Mouse (Mus musculus) NIH3T3 (cell line): ENCODE measurements around the gene Aatk.

Experiments used
- DNase-seq: peaks from one replicate; pipeline ENCODE4 v3.0.0-alpha.2; 2012; ENCODE audit warnings: low read depth

Aatk gene

GRCm38 (mm10) chr11:120022841-120023240 is 24.1 kb downstream of the Aatk start:
- DNase-seq, result no peak

- peak; percentile 26 for DNase-seq
Measured at GRCm38 (mm10) chr11:120022216-120022615, 24.8 kb downstream of the Aatk start.

- no peak for DNase-seq
Measured at GRCm38 (mm10) chr11:120021367-120021766, 25.6 kb downstream of the Aatk start.

- DNase-seq, result no peak
Measured at GRCm38 (mm10) chr11:120019542-120020440, 27.2 kb downstream of the Aatk start.

GRCm38 (mm10) chr11:120017011-120017410 is 30.0 kb downstream of the Aatk start:
- DNase-seq, result no peak

- DNase-seq, result no peak
Measured at GRCm38 (mm10) chr11:120014758-120015157, 32.2 kb downstream of the Aatk start.

- DNase-seq, result peak; percentile 93
Measured at GRCm38 (mm10) chr11:120013174-120013711, 33.7 kb downstream of the Aatk start.

- no peak for DNase-seq
Measured at GRCm38 (mm10) chr11:120012702-120013101, 34.3 kb downstream of the Aatk start.

GRCm38 (mm10) chr11:120011761-120012560 is 35.0 kb downstream of the Aatk start:
- DNase-seq, result no peak

- no peak for DNase-seq
Measured at GRCm38 (mm10) chr11:120011114-120011760, 35.7 kb downstream of the Aatk start.

GRCm38 (mm10) chr11:120009937-120010336 is 37.0 kb downstream of the Aatk start:
- no peak for DNase-seq

- DNase-seq, result no peak
Measured at GRCm38 (mm10) chr11:120008956-120009355, 38.0 kb downstream of the Aatk start.

- DNase-seq, result no peak
Measured at GRCm38 (mm10) chr11:120008501-120008900, 38.5 kb downstream of the Aatk start.

- no peak for DNase-seq
Measured at GRCm38 (mm10) chr11:120007496-120008080, 39.4 kb downstream of the Aatk start.

- DNase-seq, result no peak
Measured at GRCm38 (mm10) chr11:120005434-120006317, 41.3 kb downstream of the Aatk start.

GRCm38 (mm10) chr11:120002634-120003220 is 44.2 kb downstream of the Aatk start:
- no peak for DNase-seq

GRCm38 (mm10) chr11:120002041-120002440 is 44.9 kb downstream of the Aatk start:
- DNase-seq, result no peak

GRCm38 (mm10) chr11:119997351-119997750 is 49.6 kb downstream of the Aatk start:
- no peak for DNase-seq

- peak; percentile 97 for DNase-seq
Measured at GRCm38 (mm10) chr11:119991338-119991678, 55.7 kb downstream of the Aatk start.

GRCm38 (mm10) chr11:119990658-119991337 is 56.2 kb downstream of the Aatk start:
- peak; percentile 28 for DNase-seq
